21 mouse cellular contexts compared by ENCODE assay signal in genomic region chr17:46010462-46010861, GRCm38 (mm10). TPM values are rescaled to one million over a fixed set of nuclear protein-coding genes. Genes with fewer than 3 reads are reported as not detected.
DNase-seq lines count a peak whose midpoint lies in the region; ATAC-seq and TF ChIP-seq lines count a peak whose summit lies in the region.
"Had no signal": no experiment of that assay in that cellular context is flagged by ENCODE, and none has a peak within 500 bp of the region (broad histone marks: within the 10 kb centered on the region; RNA-seq: fewer than 3 reads in every experiment).

No protein-coding gene starts in this region.

- intact Hi-C loops in gastrocnemius, postnatal 14 days (cut with DNase I; ENCODE audit: low total_unique reads): no loop called here
- intact Hi-C loops in left cerebral cortex, postnatal 25 days (cut with DNase I): loop anchor here (5.0 kb wide), 1 partner anchor 158 kb away; no protein-coding TSS in a partner anchor

- in situ Hi-C loops in Patski (cut with MboI; ENCODE audit: low pct_unique_long_range_greater_than_20kb): no loop called here

- no peak overlapping the region for H3K4me3 ChIP-seq in brown adipose tissue, adult 24 weeks (ENCODE audit: insufficient read depth, low read depth, low read length)
- H3K4me3 ChIP-seq: embryonic facial prominence, embryonic 10.5 days; forebrain, embryonic 13.5 days; heart, adult 2 months; heart, embryonic 13.5 days; hindbrain, embryonic 13.5 days had no signal

- POLR2A ChIA-PET in Patski (lab: Charles Lee): interaction anchor here (0.6 kb wide), 1 partner anchor 243 kb away, joined by 3 read pairs; no protein-coding TSS in a partner anchor

- DNase-seq in gastrocnemius, postnatal 14 days: peak; percentile 2
- DNase-seq in gastrocnemius, adult 8-10 months (ENCODE audit: low spot score in 2 of 2): no peak
- DNase-seq in Patski (ENCODE audit: low read depth, low spot score) (no peak), adipocyte (ENCODE audit: low spot score) (no peak)
- no peak for DNase-seq in left cerebral cortex, postnatal 25 days (ENCODE audit: low spot score in 2 of 2)
- DNase-seq: adrenal gland, adult 8-10 months; cerebellum, adult 11-12 months; cerebellum, adult 9-10 months; cerebellum, postnatal 25 days; forebrain, postnatal 0 days; gastrocnemius, postnatal 36 days; heart, adult 2 months; heart, postnatal 4 days; kidney, adult 2 months had no signal

- peak overlapping the region; percentile 99 for H3K27ac ChIP-seq in brown adipose tissue, adult 24 weeks (replicated peaks; ENCODE audit: low read depth, low read length)
- H3K27ac ChIP-seq: embryonic facial prominence, embryonic 10.5 days; forebrain, embryonic 13.5 days; heart, adult 2 months; heart, embryonic 13.5 days; hindbrain, embryonic 13.5 days had no signal

- CTCF ChIA-PET in Patski (lab: Charles Lee): no interaction called here

- TF ChIP-seq CTCF in Patski (IDR thresholded peaks at IDR 0.05): no peak

- H3K27me3 ChIP-seq in Patski: no peaks in the 10 kb centered on the region
- H3K27me3 ChIP-seq: forebrain, embryonic 13.5 days; heart, embryonic 13.5 days; hindbrain, embryonic 13.5 days had no signal

- ATAC-seq in Patski: peak; percentile 45
- peak; percentile 16 for ATAC-seq in megakaryocyte, adult 5-6 weeks (ENCODE audit: poor library complexity, severe bottlenecking)
- ATAC-seq: forebrain, embryonic 13.5 days; forebrain, postnatal 0 days; intestine, embryonic 16.5 days had no signal

- peaks cover 5% of the 10 kb centered on the region for H3K4me1 ChIP-seq in brown adipose tissue, adult 24 weeks (ENCODE audit: control insufficient read depth, insufficient read depth, insufficient read length, low read length)
- H3K4me1 ChIP-seq: embryonic facial prominence, embryonic 10.5 days; forebrain, embryonic 13.5 days had no signal

RNA-seq across cellular contexts. Expression of gene Vegfa, which starts 21.7 kb away (rescaled TPM):
- 10 to 100 TPM; 73.9 to 95.9 TPM for total RNA-seq in gastrocnemius, postnatal 14 days (2021)
- 100 to 1,000 TPM in 3 of 4 experiments, 10 to 100 TPM in 1; 88.9 to 165 (median 110) TPM for total RNA-seq in gastrocnemius, adult 8-10 months (2022)
- polyA plus RNA-seq in Patski (2021): 124 TPM
- polyA plus RNA-seq in brown adipose tissue, adult 24 weeks (2012; ENCODE audit: insufficient read depth, insufficient read length, missing spikeins): 189 and 214 TPM in 2 replicates
- total RNA-seq in megakaryocyte, adult 5-6 weeks (2015): 5.6 and 9.1 TPM in 2 replicates
- total RNA-seq in megakaryocyte, adult 5-6 weeks (2017): 4.8 and 11.4 TPM in 2 replicates
- 100 to 1,000 TPM in 1 of 2 experiments, 10 to 100 TPM in 1; 92.0 to 100 TPM for total RNA-seq in left cerebral cortex, postnatal 25 days (2021)

Comparison
In these comparisons a context has a peak if more than half of its experiments do, and no peak if none do; other contexts are left out.
1. RNA of gene Vegfa, which starts 21.7 kb away (total RNA-seq): 88.9 to 165 TPM in gastrocnemius, adult 8-10 months, 92.0 to 100 TPM in left cerebral cortex, postnatal 25 days and 73.9 to 95.9 TPM in gastrocnemius, postnatal 14 days; 4.8 to 11.4 TPM in megakaryocyte, adult 5-6 weeks; every median in the first group is over 4 times any median in the second.